Mouse (Mus musculus): ENCODE data around the gene Cenpe. TPM values are rescaled to one million over a fixed set of nuclear protein-coding genes. Genes with fewer than 3 reads are reported as not detected.

Gene Cenpe
- polyA plus RNA-seq, 1 experiment from 2014 or later: 13.3 TPM

GRCm38 (mm10) chr3:135288138-135288750 lies 75.9 kb downstream of the Cenpe start:
- Histone ChIP-seq H3K36me3 (ENCODE audit: insufficient read depth, low read length) (no peaks in the 10 kb centered on the region), H3K4me1 (replicated peaks; ENCODE audit: insufficient read depth, low read length) (no peaks in the 10 kb centered on the region), H3K9ac (ENCODE audit: low read depth, low read length) (no peak overlapping the region), H3K27ac (peak overlapping the region; percentile 48; the same call in 1 of the 2 replicates), H3K4me3 (replicated peaks; ENCODE audit: low read depth, low read length) (no peak overlapping the region), H3K27me3 (ENCODE audit: insufficient read depth, low read length) (no peaks in the 10 kb centered on the region), H3K4me2 (ENCODE audit: low read length) (no peak overlapping the region), H3K9me3 (replicated peaks; ENCODE audit: low read length) (no peaks in the 10 kb centered on the region)
- no peak for TF ChIP-seq CTCF (IDR thresholded peaks at IDR 0.05; ENCODE audit: low read depth)
- WGBS: 57% methylated on average over 8 of the region's 8 CpGs
- peak; percentile 39 for DNase-seq (ENCODE audit: low spot score)
- ATAC-seq (replicated peaks; ENCODE audit: low FRiP score, low read depth): peak; percentile 64

GRCm38 (mm10) chr3:135289148-135289547 lies 76.8 kb downstream of the Cenpe start:
- H3K4me3 ChIP-seq (replicated peaks; ENCODE audit: low read depth, low read length): no peak overlapping the region
- 86% methylated on average over 1 of the region's 1 CpGs for WGBS
- ATAC-seq (replicated peaks; ENCODE audit: low FRiP score, low read depth): no peak

GRCm38 (mm10) chr3:135290249-135290894 lies 78.0 kb downstream of the Cenpe start:
- 99% methylated on average over 7 of the region's 7 CpGs for WGBS
- peak; percentile 88 for TF ChIP-seq CTCF (IDR thresholded peaks at IDR 0.05; ENCODE audit: low read depth)

More at GRCm38 (mm10) chr3:135289148-135289547, 76.8 kb downstream of the Cenpe start:
- Histone ChIP-seq H3K9ac (ENCODE audit: low read depth, low read length) (no peak overlapping the region), H3K9me3 (replicated peaks; ENCODE audit: low read length) (no peaks in the 10 kb centered on the region), H3K36me3 (ENCODE audit: insufficient read depth, low read length) (no peaks in the 10 kb centered on the region), H3K4me2 (ENCODE audit: low read length) (no peak overlapping the region), H3K27me3 (ENCODE audit: insufficient read depth, low read length) (no peaks in the 10 kb centered on the region), H3K27ac (no peak overlapping the region), H3K4me1 (replicated peaks; ENCODE audit: insufficient read depth, low read length) (no peaks in the 10 kb centered on the region)
- no peak for DNase-seq (ENCODE audit: low spot score)
- no peak for TF ChIP-seq CTCF (IDR thresholded peaks at IDR 0.05; ENCODE audit: low read depth)

GRCm38 (mm10) chr3:135293703-135294102 lies 81.4 kb downstream of the Cenpe start:
- no peak overlapping the region for H3K4me3 ChIP-seq (replicated peaks; ENCODE audit: low read depth, low read length)
- DNase-seq (ENCODE audit: low spot score): no peak
- H3K9ac ChIP-seq (ENCODE audit: low read depth, low read length): no peak overlapping the region
- WGBS: 46% methylated on average over 7 of the region's 7 CpGs
- H3K27me3 ChIP-seq (ENCODE audit: insufficient read depth, low read length): no peaks in the 10 kb centered on the region
- TF ChIP-seq CTCF (IDR thresholded peaks at IDR 0.05; ENCODE audit: low read depth): no peak
- H3K36me3 ChIP-seq (ENCODE audit: insufficient read depth, low read length): no peaks in the 10 kb centered on the region
- H3K4me2 ChIP-seq (ENCODE audit: low read length): no peak overlapping the region
- no peak for ATAC-seq (replicated peaks; ENCODE audit: low FRiP score, low read depth)
- no peak overlapping the region for H3K27ac ChIP-seq
- no peaks in the 10 kb centered on the region for H3K4me1 ChIP-seq (replicated peaks; ENCODE audit: insufficient read depth, low read length)
- H3K9me3 ChIP-seq (replicated peaks; ENCODE audit: low read length): no peaks in the 10 kb centered on the region

More at GRCm38 (mm10) chr3:135290249-135290894, 78.0 kb downstream of the Cenpe start:
- no peak overlapping the region for H3K4me2 ChIP-seq (ENCODE audit: low read length)
- H3K36me3 ChIP-seq (ENCODE audit: insufficient read depth, low read length): no peaks in the 10 kb centered on the region
- DNase-seq (ENCODE audit: low spot score) (peak; percentile 82), ATAC-seq (replicated peaks; ENCODE audit: low FRiP score, low read depth) (peak; percentile 75)
- no peaks in the 10 kb centered on the region for H3K4me1 ChIP-seq (replicated peaks; ENCODE audit: insufficient read depth, low read length)
- no peaks in the 10 kb centered on the region for H3K9me3 ChIP-seq (replicated peaks; ENCODE audit: low read length)
- H3K27ac ChIP-seq: no peak overlapping the region
- H3K4me3 ChIP-seq (replicated peaks; ENCODE audit: low read depth, low read length): no peak overlapping the region
- H3K9ac ChIP-seq (ENCODE audit: low read depth, low read length): no peak overlapping the region
- H3K27me3 ChIP-seq (ENCODE audit: insufficient read depth, low read length): no peaks in the 10 kb centered on the region

- no peak overlapping the region for H3K4me2 ChIP-seq (ENCODE audit: low read length)
Measured at GRCm38 (mm10) chr3:135295559-135295958, 83.2 kb downstream of the Cenpe start.

GRCm38 (mm10) chr3:135298560-135298959 lies 86.2 kb downstream of the Cenpe start:
- H3K4me3 ChIP-seq (replicated peaks; ENCODE audit: low read depth, low read length): no peak overlapping the region
- WGBS: 71% methylated on average over 3 of the region's 3 CpGs
- no peak overlapping the region for H3K27ac ChIP-seq
- TF ChIP-seq CTCF (IDR thresholded peaks at IDR 0.05; ENCODE audit: low read depth): no peak
- H3K9me3 ChIP-seq (replicated peaks; ENCODE audit: low read length): no peaks in the 10 kb centered on the region
- ATAC-seq (replicated peaks; ENCODE audit: low FRiP score, low read depth) (no peak), DNase-seq (ENCODE audit: low spot score) (no peak)
- no peaks in the 10 kb centered on the region for H3K4me1 ChIP-seq (replicated peaks; ENCODE audit: insufficient read depth, low read length)
- no peak overlapping the region for H3K4me2 ChIP-seq (ENCODE audit: low read length)
- H3K36me3 ChIP-seq (ENCODE audit: insufficient read depth, low read length): no peaks in the 10 kb centered on the region
- H3K27me3 ChIP-seq (ENCODE audit: insufficient read depth, low read length): no peaks in the 10 kb centered on the region
- no peak overlapping the region for H3K9ac ChIP-seq (ENCODE audit: low read depth, low read length)

More at GRCm38 (mm10) chr3:135295559-135295958, 83.2 kb downstream of the Cenpe start:
- no peak overlapping the region for H3K4me3 ChIP-seq (replicated peaks; ENCODE audit: low read depth, low read length)
- no peaks in the 10 kb centered on the region for H3K27me3 ChIP-seq (ENCODE audit: insufficient read depth, low read length)
- 70% methylated on average over 1 of the region's 1 CpGs for WGBS
- H3K36me3 ChIP-seq (ENCODE audit: insufficient read depth, low read length): no peaks in the 10 kb centered on the region
- no peak for TF ChIP-seq CTCF (IDR thresholded peaks at IDR 0.05; ENCODE audit: low read depth)
- ATAC-seq (replicated peaks; ENCODE audit: low FRiP score, low read depth): no peak
- H3K27ac ChIP-seq: no peak overlapping the region
- peak; percentile 27 for DNase-seq (ENCODE audit: low spot score)
- H3K9me3 ChIP-seq (replicated peaks; ENCODE audit: low read length): no peaks in the 10 kb centered on the region
- H3K9ac ChIP-seq (ENCODE audit: low read depth, low read length): no peak overlapping the region
- H3K4me1 ChIP-seq (replicated peaks; ENCODE audit: insufficient read depth, low read length): no peaks in the 10 kb centered on the region
